Comparison of ENCODE assay signal across 16 mouse cellular contexts in genomic region chr7:55865750-55866416, GRCm38 (mm10).
"Had no signal": no experiment of that assay in that cellular context is flagged by ENCODE, and none has a peak within 500 bp of the region (broad histone marks: within the 10 kb centered on the region; RNA-seq: fewer than 3 reads in every experiment).

No protein-coding gene starts in this region.

- H3K36me3 ChIP-seq: liver, embryonic 12.5 days; neural tube, embryonic 15.5 days had no signal

- H3K9me3 ChIP-seq: limb, embryonic 15.5 days; liver, embryonic 12.5 days; neural tube, embryonic 15.5 days had no signal

- DNase-seq: kidney, adult 8-10 months; kidney, postnatal 36 days; lung, embryonic 14.5 days; lung, postnatal 10 days; lung, postnatal 4 days; midbrain, embryonic 14.5 days; right cerebral cortex, adult 18-20 months; right cerebral cortex, postnatal 25 days; thymus, adult 18-20 months; thymus, postnatal 14 days had no signal

- ATAC-seq: intestine, postnatal 0 days; liver, embryonic 12.5 days had no signal

- H3K4me3 ChIP-seq: limb, embryonic 15.5 days; liver, embryonic 12.5 days; midbrain, embryonic 10.5 days; myocyte; neural tube, embryonic 15.5 days had no signal

- H3K4me2 ChIP-seq: limb, embryonic 15.5 days; liver, embryonic 12.5 days; lung, embryonic 14.5 days; neural tube, embryonic 15.5 days had no signal

- H3K27ac ChIP-seq: limb, embryonic 15.5 days; liver, embryonic 12.5 days; midbrain, embryonic 10.5 days; neural tube, embryonic 15.5 days had no signal

- H3K27me3 ChIP-seq: limb, embryonic 15.5 days; liver, embryonic 12.5 days; neural tube, embryonic 15.5 days had no signal

- H3K9ac ChIP-seq: limb, embryonic 15.5 days; liver, embryonic 12.5 days; lung, embryonic 14.5 days; neural tube, embryonic 15.5 days had no signal
